Mouse (Mus musculus): ENCODE results near the gene Rabggta. TPM values are rescaled to one million over a fixed set of nuclear protein-coding genes. Genes with fewer than 3 reads are reported as not detected.

Gene Rabggta
- polyA plus RNA-seq, 1 experiment from 2014 or later = 20.7 TPM

GRCm38 (mm10) chr14:55730116-55730515, 8.1 kb upstream of the Rabggta start:
- H3K27ac ChIP-seq = no peak overlapping the region
- ATAC-seq (replicated peaks; ENCODE audit: insufficient number of reproducible peaks, insufficient read depth, low FRiP score, low read depth) = no peak
- no peaks in the 10 kb centered on the region for H3K36me3 ChIP-seq
- H3K9me3 ChIP-seq (replicated peaks) = no peaks in the 10 kb centered on the region
- H3K4me1 ChIP-seq (replicated peaks) = no peaks in the 10 kb centered on the region
- peaks cover 6% of the 10 kb centered on the region; the same call in 1 of the 2 replicates for H3K27me3 ChIP-seq
- no peak overlapping the region for H3K4me2 ChIP-seq
- 77% methylated on average over 7 of the region's 7 CpGs for WGBS
- H3K4me3 ChIP-seq = no peak overlapping the region
- H3K9ac ChIP-seq = no peak overlapping the region

- H3K27me3 ChIP-seq = peaks cover 6% of the 10 kb centered on the region; the same call in 1 of the 2 replicates
- no peaks in the 10 kb centered on the region for H3K9me3 ChIP-seq (replicated peaks)
- H3K27ac ChIP-seq = no peak overlapping the region
- no peaks in the 10 kb centered on the region for H3K36me3 ChIP-seq
- H3K4me1 ChIP-seq (replicated peaks) = peaks cover 2% of the 10 kb centered on the region; the same call in 1 of the 2 replicates
- 67% methylated on average over 8 of the region's 8 CpGs for WGBS
- H3K9ac ChIP-seq = no peak overlapping the region; the same call in 1 of the 2 replicates
- no peak overlapping the region for H3K4me2 ChIP-seq
- H3K4me3 ChIP-seq = no peak overlapping the region
- no peak for ATAC-seq (replicated peaks; ENCODE audit: insufficient number of reproducible peaks, insufficient read depth, low FRiP score, low read depth)
Measured at GRCm38 (mm10) chr14:55727889-55728685, 6.0 kb upstream of the Rabggta start.

- ATAC-seq (replicated peaks; ENCODE audit: insufficient number of reproducible peaks, insufficient read depth, low FRiP score, low read depth) = no peak
- Histone ChIP-seq H3K27ac (no peak overlapping the region), H3K36me3 (no peaks in the 10 kb centered on the region), H3K9me3 (replicated peaks) (no peaks in the 10 kb centered on the region), H3K4me2 (no peak overlapping the region), H3K9ac (no peak overlapping the region), H3K4me1 (replicated peaks) (peaks cover 7% of the 10 kb centered on the region), H3K27me3 (peaks cover 6% of the 10 kb centered on the region; the same call in 1 of the 2 replicates), H3K4me3 (no peak overlapping the region)
Measured at GRCm38 (mm10) chr14:55726261-55726660, 4.2 kb upstream of the Rabggta start.

GRCm38 (mm10) chr14:55724411-55724871, 2.4 kb upstream of the Rabggta start:
- 40% methylated on average over 8 of the region's 8 CpGs for WGBS
- no peak for ATAC-seq (replicated peaks; ENCODE audit: insufficient number of reproducible peaks, insufficient read depth, low FRiP score, low read depth)
- no peaks in the 10 kb centered on the region for H3K9me3 ChIP-seq (replicated peaks)
- H3K27me3 ChIP-seq = 0 out of 2 replicates have a peak, but pooled peaks cover 6% of the 10 kb centered on the region
- H3K4me2 ChIP-seq = no peak overlapping the region
- H3K36me3 ChIP-seq = 0 out of 2 replicates have a peak, but pooled peaks cover 6% of the 10 kb centered on the region
- H3K4me1 ChIP-seq (replicated peaks) = peaks cover 7% of the 10 kb centered on the region
- no peak overlapping the region for H3K9ac ChIP-seq
- H3K4me3 ChIP-seq = no peak overlapping the region
- H3K27ac ChIP-seq = 0 out of 2 replicates have a peak overlapping the region, but pooled peaks have one; percentile 18

GRCm38 (mm10) chr14:55723433-55723832, 1.4 kb upstream of the Rabggta start:
- H3K9ac ChIP-seq = no peak overlapping the region
- peaks cover 11% of the 10 kb centered on the region; the same call in 1 of the 2 replicates for H3K36me3 ChIP-seq
- H3K9me3 ChIP-seq (replicated peaks) = no peaks in the 10 kb centered on the region
- no peak overlapping the region for H3K4me2 ChIP-seq
- H3K4me1 ChIP-seq (replicated peaks) = peaks cover 7% of the 10 kb centered on the region
- H3K27me3 ChIP-seq = 0 out of 2 replicates have a peak, but pooled peaks cover 6% of the 10 kb centered on the region
- no peak overlapping the region for H3K27ac ChIP-seq
- H3K4me3 ChIP-seq = no peak overlapping the region
- no peak for ATAC-seq (replicated peaks; ENCODE audit: insufficient number of reproducible peaks, insufficient read depth, low FRiP score, low read depth)
- WGBS = 95% methylated on average over 7 of the region's 7 CpGs

GRCm38 (mm10) chr14:55722438-55722945, 429 bp upstream of the Rabggta start:
- Histone ChIP-seq H3K9me3 (replicated peaks) (no peaks in the 10 kb centered on the region), H3K27me3 (no peaks in the 10 kb centered on the region), H3K9ac (no peak overlapping the region), H3K27ac (no peak overlapping the region), H3K4me3 (peak overlapping the region; percentile 81), H3K4me1 (replicated peaks) (peaks cover 7% of the 10 kb centered on the region), H3K36me3 (peaks cover 15% of the 10 kb centered on the region; the same call in 1 of the 2 replicates), H3K4me2 (peak overlapping the region; percentile 69)
- 46% methylated on average over 8 of the region's 8 CpGs for whole genome bisulfite sequencing
- no peak for ATAC-seq (replicated peaks; ENCODE audit: insufficient number of reproducible peaks, insufficient read depth, low FRiP score, low read depth)

- Histone ChIP-seq H3K27me3 (no peaks in the 10 kb centered on the region), H3K4me2 (peak overlapping the region; percentile 69), H3K9me3 (replicated peaks) (no peaks in the 10 kb centered on the region), H3K36me3 (peaks cover 20% of the 10 kb centered on the region; the same call in 1 of the 2 replicates), H3K4me3 (peak overlapping the region; percentile 81), H3K27ac (no peak overlapping the region), H3K9ac (no peak overlapping the region), H3K4me1 (replicated peaks) (peaks cover 7% of the 10 kb centered on the region)
- ATAC-seq (replicated peaks; ENCODE audit: insufficient number of reproducible peaks, insufficient read depth, low FRiP score, low read depth) = no peak
- WGBS = 81% methylated on average over 6 of the region's 6 CpGs
Measured at GRCm38 (mm10) chr14:55721076-55721475, 987 bp downstream of the Rabggta start.

- Histone ChIP-seq H3K27ac (no peak overlapping the region), H3K36me3 (peaks cover 20% of the 10 kb centered on the region; the same call in 1 of the 2 replicates), H3K4me2 (no peak overlapping the region), H3K9me3 (replicated peaks) (no peaks in the 10 kb centered on the region), H3K4me1 (replicated peaks) (peaks cover 7% of the 10 kb centered on the region), H3K27me3 (no peaks in the 10 kb centered on the region), H3K4me3 (no peak overlapping the region), H3K9ac (no peak overlapping the region)
- ATAC-seq (replicated peaks; ENCODE audit: insufficient number of reproducible peaks, insufficient read depth, low FRiP score, low read depth) = no peak
- 89% methylated on average over 12 of the region's 12 CpGs for WGBS
Measured at GRCm38 (mm10) chr14:55720666-55721065, 1.4 kb downstream of the Rabggta start.

GRCm38 (mm10) chr14:55719737-55720136, 2.3 kb downstream of the Rabggta start:
- Histone ChIP-seq H3K27ac (no peak overlapping the region), H3K4me3 (no peak overlapping the region), H3K36me3 (peaks cover 20% of the 10 kb centered on the region; the same call in 1 of the 2 replicates), H3K4me1 (replicated peaks) (peaks cover 7% of the 10 kb centered on the region), H3K9me3 (replicated peaks) (no peaks in the 10 kb centered on the region), H3K4me2 (no peak overlapping the region), H3K9ac (no peak overlapping the region), H3K27me3 (no peaks in the 10 kb centered on the region)
- no peak for ATAC-seq (replicated peaks; ENCODE audit: insufficient number of reproducible peaks, insufficient read depth, low FRiP score, low read depth)
- WGBS = 82% methylated on average over 6 of the region's 6 CpGs

- no peaks in the 10 kb centered on the region for H3K9me3 ChIP-seq (replicated peaks)
- peaks cover 11% of the 10 kb centered on the region for H3K4me1 ChIP-seq (replicated peaks)
- no peak overlapping the region for H3K9ac ChIP-seq
- WGBS = 82% methylated on average over 8 of the region's 8 CpGs
- peaks cover 20% of the 10 kb centered on the region; the same call in 1 of the 2 replicates for H3K36me3 ChIP-seq
- no peak overlapping the region for H3K27ac ChIP-seq
- no peak overlapping the region for H3K4me2 ChIP-seq
- ATAC-seq (replicated peaks; ENCODE audit: insufficient number of reproducible peaks, insufficient read depth, low FRiP score, low read depth) = no peak
- peaks cover 14% of the 10 kb centered on the region for H3K27me3 ChIP-seq
- no peak overlapping the region for H3K4me3 ChIP-seq
Measured at GRCm38 (mm10) chr14:55716884-55717283, 5.2 kb downstream of the Rabggta start.

GRCm38 (mm10) chr14:55716271-55716670, 5.8 kb downstream of the Rabggta start:
- Histone ChIP-seq H3K4me1 (replicated peaks) (peaks cover 11% of the 10 kb centered on the region), H3K4me3 (no peak overlapping the region), H3K27me3 (peaks cover 20% of the 10 kb centered on the region), H3K9me3 (replicated peaks) (no peaks in the 10 kb centered on the region), H3K4me2 (no peak overlapping the region), H3K9ac (no peak overlapping the region), H3K36me3 (peaks cover 20% of the 10 kb centered on the region; the same call in 1 of the 2 replicates), H3K27ac (no peak overlapping the region)
- no peak for ATAC-seq (replicated peaks; ENCODE audit: insufficient number of reproducible peaks, insufficient read depth, low FRiP score, low read depth)
- WGBS = 91% methylated on average over 6 of the region's 6 CpGs

Measured in heart, embryonic 15.5 days (tissue).